Mouse (Mus musculus): ENCODE data around the gene Hoxc6. TPM values are rescaled to one million over a fixed set of nuclear protein-coding genes. Genes with fewer than 3 reads are reported as not detected.
A peak's percentile ranks its signal among the peaks of the same experiment; 100 is the strongest.

Gene Hoxc6
- total RNA-seq, 2 experiments from 2014 or later: 0.15 TPM; not detected in 1

- intact Hi-C loops (cut with DNase I): loop anchor here (5.0 kb wide), 1 partner anchor 122 kb away; no protein-coding TSS in a partner anchor
- no peak for DNase-seq
Measured at GRCm38 (mm10) chr15:103010112-103010846, 12.2 kb downstream of the Hoxc6 start.

GRCm38 (mm10) chr15:103010847-103011555, 12.9 kb downstream of the Hoxc6 start:
- intact Hi-C loops (cut with DNase I): loop anchor here (5.0 kb wide), 1 partner anchor 121 kb away; no protein-coding TSS in a partner anchor
- no peak for DNase-seq

- DNase-seq: no peak
- intact Hi-C loops (cut with DNase I): loop anchor here (2.0 to 5.0 kb wide), 2 partner anchors 120 to 153 kb away; no protein-coding TSS in a partner anchor
Measured at GRCm38 (mm10) chr15:103011928-103012486, 13.9 kb downstream of the Hoxc6 start.

GRCm38 (mm10) chr15:103013238-103013984, 15.4 kb downstream of the Hoxc6 start:
- intact Hi-C loops (cut with DNase I): loop anchor here (2.0 to 5.0 kb wide), 2 partner anchors 119 to 151 kb away; no protein-coding TSS in a partner anchor
- peak; percentile 34 to 61 for DNase-seq

GRCm38 (mm10) chr15:103014166-103015008, 16.3 kb downstream of the Hoxc6 start:
- intact Hi-C loops (cut with DNase I): loop anchor here (5.0 kb wide), 1 partner anchor 118 kb away; no protein-coding TSS in a partner anchor
- DNase-seq: no peak

- intact Hi-C loops (cut with DNase I): no loop called here
- no peak for DNase-seq
Measured at GRCm38 (mm10) chr15:103015009-103015399, 16.9 kb downstream of the Hoxc6 start.

- intact Hi-C loops (cut with DNase I): no loop called here
- no peak for DNase-seq
Measured at GRCm38 (mm10) chr15:103015406-103016166, 17.5 kb downstream of the Hoxc6 start.

GRCm38 (mm10) chr15:103018636-103019035, 20.6 kb downstream of the Hoxc6 start, which contains the start of gene Hoxc4:
Gene Hoxc4 (plus strand): TSS chr15:103018934.
- no peak for DNase-seq
- intact Hi-C loops (cut with DNase I): no loop called here

GRCm38 (mm10) chr15:103020899-103021418, 22.9 kb downstream of the Hoxc6 start:
- intact Hi-C loops (cut with DNase I): no loop called here
- DNase-seq: no peak

GRCm38 (mm10) chr15:103021544-103021943, 23.5 kb downstream of the Hoxc6 start:
- DNase-seq: no peak
- intact Hi-C loops (cut with DNase I): no loop called here

GRCm38 (mm10) chr15:103024131-103024530, 26.1 kb downstream of the Hoxc6 start:
- intact Hi-C loops (cut with DNase I): no loop called here
- no peak for DNase-seq

GRCm38 (mm10) chr15:103027266-103028235, 29.5 kb downstream of the Hoxc6 start:
- intact Hi-C loops (cut with DNase I): no loop called here
- no peak for DNase-seq

GRCm38 (mm10) chr15:103028916-103029512, 31.0 kb downstream of the Hoxc6 start:
- intact Hi-C loops (cut with DNase I): no loop called here
- no peak for DNase-seq

- intact Hi-C loops (cut with DNase I): no loop called here
- DNase-seq: no peak
Measured at GRCm38 (mm10) chr15:103030142-103030541, 32.1 kb downstream of the Hoxc6 start.

GRCm38 (mm10) chr15:103032167-103032566, 34.1 kb downstream of the Hoxc6 start:
- intact Hi-C loops (cut with DNase I): no loop called here
- no peak for DNase-seq

GRCm38 (mm10) chr15:103032646-103033575, 34.9 kb downstream of the Hoxc6 start:
- DNase-seq: no peak
- intact Hi-C loops (cut with DNase I): no loop called here

Measured in heart, postnatal 10 days (tissue).